Mouse (Mus musculus) myocyte (in vitro differentiated cells): ENCODE results near the gene Kcnq5. TPM values are rescaled to one million over a fixed set of nuclear protein-coding genes. Genes with fewer than 3 reads are reported as not detected.

Experiments
- H3K27me3 ChIP-seq: one replicate; pipeline ENCODE4 v1.6.1; 2011; ENCODE audit not compliant: control insufficient read depth, insufficient read depth, insufficient read length
- H3K36me3 ChIP-seq: one replicate; pipeline ENCODE4 v1.6.1; 2011; ENCODE audit not compliant: control insufficient read depth, insufficient read depth
- H3K4me2 ChIP-seq: one replicate; pipeline ENCODE4 v1.6.1; 2011; ENCODE audit warnings: low read depth, control low read depth
- H3K4me3 ChIP-seq: one replicate; pipeline ENCODE4 v1.5.1; 2011; ENCODE audit warnings: mild to moderate bottlenecking, control low read depth, moderate library complexity
- H3K79me2 ChIP-seq: one replicate; pipeline ENCODE4 v1.6.1; 2011; ENCODE audit not compliant: control insufficient read depth, insufficient read depth
- H3ac ChIP-seq: one replicate; pipeline ENCODE4 v1.6.1; 2011; ENCODE audit not compliant: control insufficient read depth, insufficient read length
- CEBPB ChIP-seq: IDR thresholded peaks from 2 replicates; pipeline ENCODE4 v1.6.1; 2011; ENCODE audit warnings: mild to moderate bottlenecking, moderate library complexity; ENCODE audit not compliant: poor library complexity, insufficient read depth, severe bottlenecking
- E2F4 ChIP-seq: IDR thresholded peaks from one replicate; pipeline ENCODE4 v1.6.1; 2011; ENCODE audit warnings: mild to moderate bottlenecking, control low read depth, moderate library complexity; ENCODE audit not compliant: insufficient read depth
- MAX ChIP-seq: IDR thresholded peaks from one replicate; pipeline ENCODE4 v1.6.1; 2011; ENCODE audit warnings: low read depth, mild to moderate bottlenecking, control low read depth
- MYOD1 ChIP-seq, 3 experiments: IDR thresholded peaks; one replicate each; pipeline ENCODE4 v1.6.1; 2011; ENCODE audit warnings: control low read depth in 2 of 3, low read depth in 2 of 3, mild to moderate bottlenecking in 2 of 3, moderate library complexity in 1 of 3; ENCODE audit not compliant: insufficient read length in 2 of 3, control insufficient read depth in 1 of 3
- MYOG ChIP-seq, 3 experiments: IDR thresholded peaks; one replicate each; pipeline ENCODE4 v1.6.1; 2011; ENCODE audit warnings: control low read depth in 2 of 3, low read depth in 2 of 3, mild to moderate bottlenecking in 2 of 3; ENCODE audit not compliant: insufficient read length in 2 of 3, control insufficient read depth in 1 of 3, insufficient read depth in 1 of 3
- POLR2A ChIP-seq: IDR thresholded peaks from one replicate; pipeline ENCODE4 v1.6.1; 2011; ENCODE audit warnings: low read depth, mild to moderate bottlenecking, control low read depth, moderate library complexity; ENCODE audit not compliant: insufficient read length
- POLR2AphosphoS2 ChIP-seq: IDR thresholded peaks from one replicate; pipeline ENCODE4 v1.6.1; 2011; ENCODE audit warnings: low read depth, control low read depth; ENCODE audit not compliant: insufficient read length
- REST ChIP-seq: IDR thresholded peaks from one replicate; pipeline ENCODE4 v1.6.1; 2011; ENCODE audit warnings: mild to moderate bottlenecking, control low read depth, moderate library complexity; ENCODE audit not compliant: insufficient read depth, insufficient read length
- SRF ChIP-seq: IDR thresholded peaks from one replicate; pipeline ENCODE4 v1.6.1; 2011; ENCODE audit warnings: low read depth; ENCODE audit not compliant: control insufficient read depth, insufficient read length
- TCF12 ChIP-seq: IDR thresholded peaks from one replicate; pipeline ENCODE4 v1.6.1; 2011; ENCODE audit warnings: mild to moderate bottlenecking, control low read depth; ENCODE audit not compliant: poor library complexity, insufficient read depth, severe bottlenecking
- TCF3 ChIP-seq: IDR thresholded peaks from one replicate; pipeline ENCODE4 v1.6.1; 2011; ENCODE audit warnings: low read depth, control low read depth; ENCODE audit not compliant: insufficient read length
- USF1 ChIP-seq: IDR thresholded peaks from one replicate; pipeline ENCODE4 v1.6.1; 2011; ENCODE audit warnings: low read depth, mild to moderate bottlenecking, control low read depth, moderate library complexity
- polyA plus RNA-seq: library from polyadenylated mRNA; unstranded; fragments of >200 nt; fragmentation: generic; extraction: Trizol; gene quantifications from one replicate; pipeline ENCODE4 v1.2.1, GENCODE M21; 2012; ENCODE audit warnings: missing spikeins

Gene Kcnq5
- polyA plus RNA-seq, 1 experiment = not detected

- TF ChIP-seq TCF12 = no peak
- no peak for TF ChIP-seq MAX
- no peak for TF ChIP-seq E2F4
- no peak for TF ChIP-seq MYOD1 (IDR thresholded peaks at IDR 0.05; ENCODE audit: control insufficient read depth in 1 of 3, insufficient read length in 2 of 3, low read depth in 2 of 3)
- TF ChIP-seq MYOG (IDR thresholded peaks at IDR 0.05; ENCODE audit: control insufficient read depth in 1 of 3, insufficient read depth in 1 of 3, insufficient read length in 2 of 3, low read depth in 2 of 3) = no peak
- no peak for TF ChIP-seq USF1
- no peak for TF ChIP-seq TCF3
- Histone ChIP-seq H3K36me3 (no peaks in the 10 kb centered on the region), H3K27me3 (no peaks in the 10 kb centered on the region), H3ac (no peak overlapping the region), H3K79me2 (no peaks in the 10 kb centered on the region), H3K4me2 (no peak overlapping the region), H3K4me3 (no peak overlapping the region)
These were observed 525.0 kb downstream of the Kcnq5 start for GRCm38 (mm10) chr1:21436753-21437152.

GRCm38 (mm10) chr1:21434853-21435252, 526.9 kb downstream of the Kcnq5 start:
- Histone ChIP-seq H3K79me2 (no peaks in the 10 kb centered on the region), H3K4me2 (no peak overlapping the region), H3K27me3 (no peaks in the 10 kb centered on the region), H3ac (no peak overlapping the region), H3K4me3 (no peak overlapping the region), H3K36me3 (no peaks in the 10 kb centered on the region)
- no peak for TF ChIP-seq POLR2AphosphoS2
- no peak for TF ChIP-seq POLR2A
- no peak for TF ChIP-seq E2F4
- TF ChIP-seq SRF = no peak
- TF ChIP-seq REST = no peak
- TF ChIP-seq MAX = no peak
- TF ChIP-seq USF1 = no peak
- no peak for TF ChIP-seq TCF12
- no peak for TF ChIP-seq TCF3
- no peak for TF ChIP-seq MYOD1 (IDR thresholded peaks at IDR 0.05; ENCODE audit: control insufficient read depth in 1 of 3, insufficient read length in 2 of 3, low read depth in 2 of 3)
- TF ChIP-seq MYOG (IDR thresholded peaks at IDR 0.05; ENCODE audit: control insufficient read depth in 1 of 3, insufficient read depth in 1 of 3, insufficient read length in 2 of 3, low read depth in 2 of 3) = no peak
- TF ChIP-seq CEBPB = no peak

- no peak for TF ChIP-seq POLR2AphosphoS2
- no peak for TF ChIP-seq REST
- no peak for TF ChIP-seq TCF12
- no peak for TF ChIP-seq MYOD1 (IDR thresholded peaks at IDR 0.05; ENCODE audit: control insufficient read depth in 1 of 3, insufficient read length in 2 of 3, low read depth in 2 of 3)
- no peak for TF ChIP-seq SRF
- TF ChIP-seq USF1 = no peak
- no peak for TF ChIP-seq TCF3
- TF ChIP-seq CEBPB = no peak
- TF ChIP-seq E2F4 = no peak
- no peak for TF ChIP-seq POLR2A
- no peak for TF ChIP-seq MAX
- TF ChIP-seq MYOG (IDR thresholded peaks at IDR 0.05; ENCODE audit: control insufficient read depth in 1 of 3, insufficient read depth in 1 of 3, insufficient read length in 2 of 3, low read depth in 2 of 3) = no peak
- no peaks in the 10 kb centered on the region for H3K79me2 ChIP-seq
- no peaks in the 10 kb centered on the region for H3K27me3 ChIP-seq
- H3ac ChIP-seq = no peak overlapping the region
- H3K36me3 ChIP-seq = no peaks in the 10 kb centered on the region
- H3K4me2 ChIP-seq = no peak overlapping the region
- no peak overlapping the region for H3K4me3 ChIP-seq
These were observed 530.1 kb downstream of the Kcnq5 start for GRCm38 (mm10) chr1:21431666-21432065.

GRCm38 (mm10) chr1:21428079-21428478, 533.7 kb downstream of the Kcnq5 start:
- no peak overlapping the region for H3ac ChIP-seq
- no peak for TF ChIP-seq TCF12
- no peak for TF ChIP-seq POLR2A
- TF ChIP-seq MYOD1 (IDR thresholded peaks at IDR 0.05; ENCODE audit: control insufficient read depth in 1 of 3, insufficient read length in 2 of 3, low read depth in 2 of 3) = no peak
- no peak for TF ChIP-seq MYOG (IDR thresholded peaks at IDR 0.05; ENCODE audit: control insufficient read depth in 1 of 3, insufficient read depth in 1 of 3, insufficient read length in 2 of 3, low read depth in 2 of 3)
- no peak for TF ChIP-seq USF1
- TF ChIP-seq POLR2AphosphoS2 = no peak
- TF ChIP-seq E2F4 = no peak
- TF ChIP-seq REST = no peak
- no peak for TF ChIP-seq SRF
- TF ChIP-seq MAX = no peak
- H3K36me3 ChIP-seq = no peaks in the 10 kb centered on the region
- no peak overlapping the region for H3K4me3 ChIP-seq
- no peak overlapping the region for H3K4me2 ChIP-seq
- H3K27me3 ChIP-seq = no peaks in the 10 kb centered on the region
- H3K79me2 ChIP-seq = no peaks in the 10 kb centered on the region

- H3ac ChIP-seq = no peak overlapping the region
- no peaks in the 10 kb centered on the region for H3K79me2 ChIP-seq
- no peaks in the 10 kb centered on the region for H3K36me3 ChIP-seq
- no peak for TF ChIP-seq MYOG (IDR thresholded peaks at IDR 0.05; ENCODE audit: control insufficient read depth in 1 of 3, insufficient read depth in 1 of 3, insufficient read length in 2 of 3, low read depth in 2 of 3)
- no peak for TF ChIP-seq POLR2A
- no peak for TF ChIP-seq TCF3
- no peak for TF ChIP-seq MYOD1 (IDR thresholded peaks at IDR 0.05; ENCODE audit: control insufficient read depth in 1 of 3, insufficient read length in 2 of 3, low read depth in 2 of 3)
- TF ChIP-seq POLR2AphosphoS2 = no peak
- TF ChIP-seq CEBPB = no peak
- no peak for TF ChIP-seq E2F4
- TF ChIP-seq SRF = no peak
- no peak for TF ChIP-seq TCF12
- H3K4me2 ChIP-seq = no peak overlapping the region
- H3K27me3 ChIP-seq = no peaks in the 10 kb centered on the region
- H3K4me3 ChIP-seq = no peak overlapping the region
These were observed 536.1 kb downstream of the Kcnq5 start for GRCm38 (mm10) chr1:21425654-21426053.
